Mouse (Mus musculus) c-Kit-positive CD71-positive TER-119-negative erythroid progenitor cells, embryonic 14.5 days (primary cell): Measurements from ENCODE around the gene Pappa2.

Experiments
- DNase-seq: peaks from one replicate; pipeline ENCODE4 v3.0.0-alpha.2; 2013; ENCODE audit warnings: low read depth

The Pappa2 gene

GRCm38 (mm10) chr1:158980390-158980789, at the start of gene Pappa2:
Gene Pappa2 (minus strand): TSS chr1:158980490.
- no peak for DNase-seq

- no peak for DNase-seq
Measured at GRCm38 (mm10) chr1:159029106-159029505, 48.8 kb upstream of the Pappa2 start.

GRCm38 (mm10) chr1:159014940-159015660, 34.8 kb upstream of the Pappa2 start:
- no peak for DNase-seq

- DNase-seq: no peak
Measured at GRCm38 (mm10) chr1:158987042-158987441, 6.8 kb upstream of the Pappa2 start.

GRCm38 (mm10) chr1:158962340-158962739, 17.9 kb downstream of the Pappa2 start:
- no peak for DNase-seq

- DNase-seq: no peak
Measured at GRCm38 (mm10) chr1:158960984-158961383, 19.3 kb downstream of the Pappa2 start.

GRCm38 (mm10) chr1:158960549-158960948, 19.7 kb downstream of the Pappa2 start:
- DNase-seq: no peak

GRCm38 (mm10) chr1:158956361-158956760, 23.9 kb downstream of the Pappa2 start:
- no peak for DNase-seq

GRCm38 (mm10) chr1:158954785-158955184, 25.5 kb downstream of the Pappa2 start:
- DNase-seq: no peak

GRCm38 (mm10) chr1:158953479-158954207, 26.6 kb downstream of the Pappa2 start:
- peak; percentile 13 for DNase-seq

GRCm38 (mm10) chr1:158949041-158949440, 31.2 kb downstream of the Pappa2 start:
- DNase-seq: no peak

- no peak for DNase-seq
Measured at GRCm38 (mm10) chr1:158947981-158948735, 32.1 kb downstream of the Pappa2 start.

- no peak for DNase-seq
Measured at GRCm38 (mm10) chr1:158944936-158945335, 35.4 kb downstream of the Pappa2 start.

GRCm38 (mm10) chr1:158942864-158943263, 37.4 kb downstream of the Pappa2 start:
- DNase-seq: no peak

GRCm38 (mm10) chr1:158940966-158941365, 39.3 kb downstream of the Pappa2 start:
- DNase-seq: no peak

GRCm38 (mm10) chr1:158934447-158934846, 45.8 kb downstream of the Pappa2 start:
- DNase-seq: no peak

GRCm38 (mm10) chr1:158931202-158931827, 49.0 kb downstream of the Pappa2 start:
- DNase-seq: no peak

GRCm38 (mm10) chr1:158929369-158929768, 50.9 kb downstream of the Pappa2 start:
- DNase-seq: no peak

- no peak for DNase-seq
Measured at GRCm38 (mm10) chr1:158920451-158920850, 59.8 kb downstream of the Pappa2 start.

GRCm38 (mm10) chr1:158918890-158919289, 61.4 kb downstream of the Pappa2 start:
- no peak for DNase-seq

GRCm38 (mm10) chr1:158917067-158917466, 63.2 kb downstream of the Pappa2 start:
- no peak for DNase-seq

- no peak for DNase-seq
Measured at GRCm38 (mm10) chr1:158915592-158915991, 64.7 kb downstream of the Pappa2 start.
